Mouse (Mus musculus): ENCODE results near the gene B4gat1. TPM values are rescaled to one million over a fixed set of nuclear protein-coding genes. Genes with fewer than 3 reads are reported as not detected.
"Not testable (repeated sequence)": the region's sequence is repeated elsewhere in the genome, so short reads cannot be mapped to it uniquely, and the experiment has no call there.

Gene B4gat1
- polyA plus RNA-seq, 1 experiment from 2014 or later, result 47.6 TPM

DNA sequence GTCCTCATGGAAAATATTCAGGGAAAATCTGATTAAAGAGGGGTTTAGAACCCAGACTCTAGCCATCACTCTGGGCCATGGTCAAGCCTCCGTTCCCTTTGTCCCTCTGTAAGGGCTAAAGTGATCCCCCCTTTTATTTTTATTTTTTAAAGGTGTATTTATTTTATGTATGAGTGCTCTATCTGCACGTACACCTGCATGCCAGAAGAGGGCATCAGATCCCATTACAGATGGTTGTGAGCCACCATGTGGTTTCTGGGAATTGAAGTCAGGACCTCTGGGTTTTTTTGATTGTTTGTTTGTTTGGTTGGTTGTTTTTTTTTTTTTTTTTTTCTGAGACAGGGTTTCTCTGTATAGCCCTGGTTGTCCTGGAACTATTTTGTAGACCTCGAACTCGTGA lies 47.9 kb downstream of the B4gat1 start:
- not testable (repeated sequence) for H3K27ac ChIP-seq (ENCODE audit: low read length); H3K9ac ChIP-seq (ENCODE audit: low read length); H3K36me3 ChIP-seq (ENCODE audit: control insufficient read depth, insufficient read depth, low read length); H3K4me2 ChIP-seq (ENCODE audit: low read depth, low read length); H3K4me3 ChIP-seq (ENCODE audit: low read length); ATAC-seq (ENCODE audit: low read depth); H3K9me3 ChIP-seq (ENCODE audit: control insufficient read depth, low read length)
- Histone ChIP-seq H3K27me3 (ENCODE audit: control insufficient read depth, insufficient read depth, low read depth, low read length) (peaks cover 48% of the 10 kb centered on the region), H3K4me1 (replicated peaks; ENCODE audit: control insufficient read depth, insufficient read depth, low read length) (peaks cover 13% of the 10 kb centered on the region)
- WGBS, result 54% methylated on average over 4 of the region's 4 CpGs

DNA sequence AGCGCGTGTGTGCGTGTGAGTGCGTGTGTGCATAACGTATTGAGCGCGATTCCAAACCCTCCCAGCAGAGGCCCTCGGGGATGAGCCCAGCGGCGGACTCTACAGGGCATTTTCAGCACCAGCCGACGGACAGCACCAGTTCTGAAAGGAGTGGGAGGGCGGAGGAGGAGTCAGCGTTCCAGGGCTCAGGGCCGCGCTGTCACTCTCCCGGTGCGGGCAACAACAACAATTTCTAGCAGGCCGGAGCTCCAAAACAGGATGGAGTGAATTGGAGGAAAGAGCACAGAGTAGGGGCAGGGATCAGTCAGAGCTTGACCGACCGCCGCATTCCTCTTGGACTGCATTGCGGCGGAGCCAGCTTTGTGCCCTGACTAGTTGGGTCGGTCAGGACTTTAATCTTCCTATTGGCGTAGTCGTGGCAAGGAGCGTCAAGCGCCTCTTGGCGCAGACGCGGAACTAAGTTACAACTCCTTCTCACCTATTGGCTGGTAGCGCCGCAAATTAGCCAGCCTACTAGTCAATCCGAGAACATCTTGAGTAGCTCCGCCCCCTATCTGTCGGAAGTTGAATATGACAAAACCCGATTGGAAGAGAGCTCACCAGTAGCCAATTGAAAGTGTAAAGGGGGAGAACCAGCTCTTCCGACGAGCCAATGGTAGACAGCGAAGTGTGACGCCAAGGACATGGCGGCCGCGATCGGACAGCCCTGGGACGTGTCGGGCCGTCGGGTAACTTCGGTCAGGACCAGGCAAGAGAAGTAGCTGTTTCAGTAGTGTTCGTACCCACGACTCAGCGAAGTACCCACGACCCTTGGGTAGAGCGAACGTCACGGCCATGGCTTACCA lies 49.5 kb downstream of the B4gat1 start, which contains the start of gene Yif1a:
TSS of gene Yif1a (plus strand) at position 655 of the 845 bp plus-strand sequence.
- Histone ChIP-seq H3K9me3 (ENCODE audit: control insufficient read depth, low read length) (no peaks in the 10 kb centered on the region), H3K4me1 (replicated peaks; ENCODE audit: control insufficient read depth, insufficient read depth, low read length) (peaks cover 13% of the 10 kb centered on the region), H3K4me2 (ENCODE audit: low read depth, low read length) (peak within 1 kb of the TSS; percentile 93), H3K4me3 (ENCODE audit: low read length) (peak within 1 kb of the TSS; percentile 75), H3K27me3 (ENCODE audit: control insufficient read depth, insufficient read depth, low read depth, low read length) (peaks cover 33% of the 10 kb centered on the region), H3K36me3 (ENCODE audit: control insufficient read depth, insufficient read depth, low read length) (peaks cover 14% of the 10 kb centered on the region), H3K9ac (ENCODE audit: low read length) (peak within 1 kb of the TSS; percentile 75), H3K27ac (ENCODE audit: low read length) (peak within 1 kb of the TSS; percentile 88)
- under 1% methylated on average over 58 of the region's 58 CpGs for WGBS
- ATAC-seq (ENCODE audit: low read depth), result peak; percentile 93

DNA sequence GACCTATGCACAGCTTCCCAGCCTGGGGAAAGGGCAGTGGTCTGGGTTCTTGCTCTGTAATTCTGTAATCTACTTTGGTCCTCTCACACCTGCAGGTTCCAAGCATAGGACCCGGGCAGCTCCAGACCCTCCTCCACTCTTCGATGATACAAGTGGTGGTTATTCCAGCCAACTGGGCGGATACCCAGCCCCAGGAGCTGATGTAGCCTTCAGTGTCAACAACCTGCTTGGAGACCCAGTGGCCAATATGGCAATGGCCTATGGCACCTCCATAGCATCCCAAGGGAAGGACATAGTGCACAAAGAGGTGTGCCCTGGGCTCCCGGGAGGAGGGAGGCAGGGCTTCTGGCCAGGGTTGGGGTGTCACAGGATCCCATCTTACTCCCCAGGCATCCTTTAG lies 50.7 kb downstream of the B4gat1 start:
- no peak overlapping the region for H3K27ac ChIP-seq (ENCODE audit: low read length)
- no peaks in the 10 kb centered on the region for H3K9me3 ChIP-seq (ENCODE audit: control insufficient read depth, low read length)
- peaks cover 14% of the 10 kb centered on the region for H3K36me3 ChIP-seq (ENCODE audit: control insufficient read depth, insufficient read depth, low read length)
- peak overlapping the region; percentile 75 for H3K9ac ChIP-seq (ENCODE audit: low read length)
- no peak for ATAC-seq (ENCODE audit: low read depth)
- 89% methylated on average over 4 of the region's 4 CpGs for WGBS
- H3K4me1 ChIP-seq (replicated peaks; ENCODE audit: control insufficient read depth, insufficient read depth, low read length), result peaks cover 13% of the 10 kb centered on the region
- peak overlapping the region; percentile 75 for H3K4me3 ChIP-seq (ENCODE audit: low read length)
- H3K27me3 ChIP-seq (ENCODE audit: control insufficient read depth, insufficient read depth, low read depth, low read length), result peaks cover 21% of the 10 kb centered on the region
- H3K4me2 ChIP-seq (ENCODE audit: low read depth, low read length), result peak overlapping the region; percentile 93

Other genes with a start within 250 kb of the B4gat1 start
- 52.2 and 55.1 TPM in 2 replicates for gene Rbm4, start 244.9 kb upstream of the B4gat1 start, polyA plus RNA-seq (2015; fragmentation: Nextera tagmentation; extraction: Ambion mirVana)
- 25.7 and 30.9 TPM in 2 replicates for gene Gm21992, start 227.2 kb upstream of the B4gat1 start, polyA plus RNA-seq (2015; fragmentation: Nextera tagmentation; extraction: Ambion mirVana)
- 82.4 and 88.6 TPM in 2 replicates for gene Rbm14, start 227.2 kb upstream of the B4gat1 start, polyA plus RNA-seq (2015; fragmentation: Nextera tagmentation; extraction: Ambion mirVana)
- 53.7 and 60.1 TPM in 2 replicates for gene Ccs, start 199.5 kb upstream of the B4gat1 start, polyA plus RNA-seq (2015; fragmentation: Nextera tagmentation; extraction: Ambion mirVana)
- 0.65 and 0.72 TPM in 2 replicates for gene Ccdc87, start 199.5 kb upstream of the B4gat1 start, polyA plus RNA-seq (2015; fragmentation: Nextera tagmentation; extraction: Ambion mirVana)
- gene Ctsf, start 183.7 kb upstream of the B4gat1 start, polyA plus RNA-seq (2015; fragmentation: Nextera tagmentation; extraction: Ambion mirVana), result 23.5 and 26.6 TPM in 2 replicates
- gene Actn3, start 160.9 kb upstream of the B4gat1 start, polyA plus RNA-seq (2015; fragmentation: Nextera tagmentation; extraction: Ambion mirVana), result 2.1 and 5.0 TPM in 2 replicates
- 8.3 and 9.4 TPM in 2 replicates for gene Zdhhc24, start 160.2 kb upstream of the B4gat1 start, polyA plus RNA-seq (2015; fragmentation: Nextera tagmentation; extraction: Ambion mirVana)
- gene Bbs1, start 132.2 kb upstream of the B4gat1 start, polyA plus RNA-seq (2015; fragmentation: Nextera tagmentation; extraction: Ambion mirVana), result 4.2 and 4.9 TPM in 2 replicates
- 94.6 and 95.1 TPM in 2 replicates for gene Dpp3, start 110.5 kb upstream of the B4gat1 start, polyA plus RNA-seq (2015; fragmentation: Nextera tagmentation; extraction: Ambion mirVana)
- gene Peli3, start 95.7 kb upstream of the B4gat1 start, polyA plus RNA-seq (2015; fragmentation: Nextera tagmentation; extraction: Ambion mirVana), result 1.9 and 2.1 TPM in 2 replicates
- gene Mrpl11, start 76.7 kb upstream of the B4gat1 start, polyA plus RNA-seq (2015; fragmentation: Nextera tagmentation; extraction: Ambion mirVana), result 90.6 and 93.4 TPM in 2 replicates
- gene Npas4, start 48.5 kb upstream of the B4gat1 start, polyA plus RNA-seq (2015; fragmentation: Nextera tagmentation; extraction: Ambion mirVana), result 0.09 TPM in 1 of 2 replicates, not detected in the other
- 2.7 and 3.6 TPM in 2 replicates for gene Slc29a2, start 15.0 kb upstream of the B4gat1 start, polyA plus RNA-seq (2015; fragmentation: Nextera tagmentation; extraction: Ambion mirVana)
- 2.5 and 3.5 TPM in 2 replicates for gene AC124502.3, start 65 bp downstream of the B4gat1 start, polyA plus RNA-seq (2015; fragmentation: Nextera tagmentation; extraction: Ambion mirVana)
- 41.6 and 45.0 TPM in 2 replicates for gene Brms1, start 2.5 kb downstream of the B4gat1 start, polyA plus RNA-seq (2015; fragmentation: Nextera tagmentation; extraction: Ambion mirVana)
- 3.7 and 4.2 TPM in 2 replicates for gene Rin1, start 11.7 kb downstream of the B4gat1 start, polyA plus RNA-seq (2015; fragmentation: Nextera tagmentation; extraction: Ambion mirVana)
- gene Cd248, start 29.3 kb downstream of the B4gat1 start, polyA plus RNA-seq (2015; fragmentation: Nextera tagmentation; extraction: Ambion mirVana), result 69.1 and 80.6 TPM in 2 replicates
- gene Tmem151a, start 46.7 kb downstream of the B4gat1 start, polyA plus RNA-seq (2015; fragmentation: Nextera tagmentation; extraction: Ambion mirVana), result 3.6 and 3.8 TPM in 2 replicates
- 95.3 and 101 TPM in 2 replicates for gene Yif1a, start 49.7 kb downstream of the B4gat1 start, polyA plus RNA-seq (2015; fragmentation: Nextera tagmentation; extraction: Ambion mirVana)
- gene Cnih2, start 59.7 kb downstream of the B4gat1 start, polyA plus RNA-seq (2015; fragmentation: Nextera tagmentation; extraction: Ambion mirVana), result 5.6 and 7.0 TPM in 2 replicates
- 289 and 295 TPM in 2 replicates for gene Rab1b, start 68.2 kb downstream of the B4gat1 start, polyA plus RNA-seq (2015; fragmentation: Nextera tagmentation; extraction: Ambion mirVana)
- gene Klc2, start 79.7 kb downstream of the B4gat1 start, polyA plus RNA-seq (2015; fragmentation: Nextera tagmentation; extraction: Ambion mirVana), result 14.6 and 17.0 TPM in 2 replicates
- 16.5 and 21.0 TPM in 2 replicates for gene Pacs1, start 234.3 kb downstream of the B4gat1 start, polyA plus RNA-seq (2015; fragmentation: Nextera tagmentation; extraction: Ambion mirVana)

All from lung, embryonic 16.5 days (tissue).